Mouse (Mus musculus): Measurements from ENCODE around the gene Gm21885.

DNA sequence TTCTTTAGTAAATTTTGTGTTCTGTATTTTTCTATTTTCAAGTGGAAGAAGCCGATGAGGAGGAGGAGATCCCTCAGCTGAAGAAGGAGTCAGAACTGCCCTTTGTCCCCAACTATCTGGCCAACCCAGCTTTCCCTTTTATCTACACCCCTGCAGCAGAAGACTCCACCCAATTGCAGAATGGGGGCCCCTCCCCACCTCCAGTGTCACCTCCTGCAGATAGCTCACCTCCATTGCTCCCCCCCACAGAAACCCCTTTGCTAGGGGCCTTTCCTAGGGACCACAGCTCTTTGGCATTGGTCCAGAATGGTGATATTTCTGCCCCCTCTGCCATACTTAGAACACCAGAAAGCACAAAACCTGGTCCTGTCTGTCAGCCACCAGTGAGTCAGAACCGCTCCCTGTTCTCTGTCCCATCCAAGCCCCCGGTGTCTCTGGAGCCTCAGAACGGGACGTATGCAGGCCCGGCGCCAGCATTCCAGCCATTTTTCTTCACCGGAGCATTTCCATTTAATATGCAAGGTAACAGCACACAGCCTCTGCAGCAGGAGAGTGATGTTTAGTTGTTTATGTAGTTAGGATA lies 52.8 kb downstream of the Gm21885 start:
- no peak for TF ChIP-seq CTCF (IDR thresholded peaks at IDR 0.05; ENCODE audit: extremely low read depth, insufficient read length, insufficient replicate concordance, low read depth, low read length)
- TF ChIP-seq POLR2A (IDR thresholded peaks at IDR 0.05; ENCODE audit: low read depth, low read length), result no peak

Data from small intestine, adult 2 months (tissue).